Mouse (Mus musculus): ENCODE data around the gene Tsg101. TPM values are rescaled to one million over a fixed set of nuclear protein-coding genes. Genes with fewer than 3 reads are reported as not detected.

Gene Tsg101
- 10 to 100 TPM; 75.8 to 77.9 TPM for total RNA-seq (2021)
- long read RNA-seq, experiment 1, transcript Tsg101-201 (10 exons, 1,949 nt), result major isoform, 68 of 106 reads
- long read RNA-seq, experiment 1, partial matches to known transcripts, result 2 of 106 reads
- long read RNA-seq, experiment 1, other reads (novel, unspliced or antisense), result 36 of 106 reads
- long read RNA-seq, experiment 2, transcript Tsg101-201 (10 exons, 1,949 nt), result major isoform, 107 of 149 reads
- long read RNA-seq, experiment 2, partial matches to known transcripts, result 3 of 149 reads
- long read RNA-seq, experiment 2, other reads (novel, unspliced or antisense), result 39 of 149 reads

- Histone ChIP-seq H3K27ac (peak within 1 kb of the TSS; percentile 97), H3K4me3 (peak within 1 kb of the TSS; percentile 79)
- TF ChIP-seq CTCF (conservative IDR thresholded peaks at IDR 0.05), result peak; percentile 54
- peak; percentile 89 to 93 for DNase-seq (ENCODE audit: low spot score in 2 of 2)
These were observed at the start of gene Tsg101 for GRCm38 (mm10) chr7:46919551-46920176. TSS of gene Tsg101 (minus strand) at chr7:46919969.

- no peak for TF ChIP-seq CTCF (conservative IDR thresholded peaks at IDR 0.05)
- DNase-seq (ENCODE audit: low spot score in 2 of 2), result no peak
- H3K4me3 ChIP-seq, result no peak overlapping the region
- no peak overlapping the region for H3K27ac ChIP-seq
These were observed 44.3 kb upstream of the Tsg101 start for GRCm38 (mm10) chr7:46964070-46964469.

GRCm38 (mm10) chr7:46962806-46963618, 43.2 kb upstream of the Tsg101 start:
- peak; percentile 73 to 80 for DNase-seq (ENCODE audit: low spot score in 2 of 2)
- no peak overlapping the region for H3K27ac ChIP-seq
- peak; percentile 87 for TF ChIP-seq CTCF (conservative IDR thresholded peaks at IDR 0.05)
- H3K4me3 ChIP-seq, result no peak overlapping the region

GRCm38 (mm10) chr7:46962132-46962531, 42.4 kb upstream of the Tsg101 start:
- DNase-seq (ENCODE audit: low spot score in 2 of 2), result no peak
- TF ChIP-seq CTCF (conservative IDR thresholded peaks at IDR 0.05), result no peak
- Histone ChIP-seq H3K27ac (no peak overlapping the region), H3K4me3 (no peak overlapping the region)

- DNase-seq (ENCODE audit: low spot score in 2 of 2), result no peak
- TF ChIP-seq CTCF (conservative IDR thresholded peaks at IDR 0.05), result no peak
- Histone ChIP-seq H3K4me3 (no peak overlapping the region), H3K27ac (no peak overlapping the region)
These were observed 41.2 kb upstream of the Tsg101 start for GRCm38 (mm10) chr7:46960991-46961390.

GRCm38 (mm10) chr7:46958853-46959252, 39.1 kb upstream of the Tsg101 start:
- no peak for DNase-seq (ENCODE audit: low spot score in 2 of 2)
- Histone ChIP-seq H3K27ac (peak overlapping the region; percentile 86), H3K4me3 (peak overlapping the region; percentile 86)
- no peak for TF ChIP-seq CTCF (conservative IDR thresholded peaks at IDR 0.05)

GRCm38 (mm10) chr7:46957831-46958691, 38.3 kb upstream of the Tsg101 start, which contains the start of gene Uevld:
TSS of gene Uevld (minus strand) at chr7:46958527.
- DNase-seq (ENCODE audit: low spot score in 2 of 2), result peak; percentile 92
- TF ChIP-seq CTCF (conservative IDR thresholded peaks at IDR 0.05), result no peak
- Histone ChIP-seq H3K4me3 (peak within 1 kb of the TSS; percentile 86), H3K27ac (peak within 1 kb of the TSS; percentile 86)

- H3K4me3 ChIP-seq, result no peak overlapping the region
- DNase-seq (ENCODE audit: low spot score in 2 of 2), result peak in 1 of 2 experiments; percentile 24
- no peak overlapping the region for H3K27ac ChIP-seq
- TF ChIP-seq CTCF (conservative IDR thresholded peaks at IDR 0.05), result peak; percentile 72
These were observed 16.1 kb upstream of the Tsg101 start for GRCm38 (mm10) chr7:46935847-46936246.

- TF ChIP-seq CTCF (conservative IDR thresholded peaks at IDR 0.05), result no peak
- DNase-seq (ENCODE audit: low spot score in 2 of 2), result no peak
- no peak overlapping the region for H3K4me3 ChIP-seq
- no peak overlapping the region for H3K27ac ChIP-seq
These were observed 15.0 kb upstream of the Tsg101 start for GRCm38 (mm10) chr7:46934788-46935187.

- DNase-seq (ENCODE audit: low spot score in 2 of 2), result no peak
- no peak for TF ChIP-seq CTCF (conservative IDR thresholded peaks at IDR 0.05)
- no peak overlapping the region for H3K27ac ChIP-seq
These were observed 11.6 kb upstream of the Tsg101 start for GRCm38 (mm10) chr7:46931370-46931769.

GRCm38 (mm10) chr7:46928291-46928690, 8.5 kb upstream of the Tsg101 start:
- H3K27ac ChIP-seq, result no peak overlapping the region
- TF ChIP-seq CTCF (conservative IDR thresholded peaks at IDR 0.05), result no peak
- H3K4me3 ChIP-seq, result no peak overlapping the region
- DNase-seq (ENCODE audit: low spot score in 2 of 2), result no peak

More at GRCm38 (mm10) chr7:46931370-46931769, 11.6 kb upstream of the Tsg101 start:
- H3K4me3 ChIP-seq, result no peak overlapping the region

- H3K4me3 ChIP-seq, result no peak overlapping the region
- no peak overlapping the region for H3K27ac ChIP-seq
- TF ChIP-seq CTCF (conservative IDR thresholded peaks at IDR 0.05), result no peak
- no peak for DNase-seq (ENCODE audit: low spot score in 2 of 2)
These were observed 2.3 kb upstream of the Tsg101 start for GRCm38 (mm10) chr7:46922075-46922474.
